Mouse (Mus musculus): Measurements from ENCODE around the gene Mxi1. TPM values are rescaled to one million over a fixed set of nuclear protein-coding genes. Genes with fewer than 3 reads are reported as not detected.

The Mxi1 gene
- polyA plus RNA-seq, 1 experiment from 2014 or later: 56.4 TPM

DNA sequence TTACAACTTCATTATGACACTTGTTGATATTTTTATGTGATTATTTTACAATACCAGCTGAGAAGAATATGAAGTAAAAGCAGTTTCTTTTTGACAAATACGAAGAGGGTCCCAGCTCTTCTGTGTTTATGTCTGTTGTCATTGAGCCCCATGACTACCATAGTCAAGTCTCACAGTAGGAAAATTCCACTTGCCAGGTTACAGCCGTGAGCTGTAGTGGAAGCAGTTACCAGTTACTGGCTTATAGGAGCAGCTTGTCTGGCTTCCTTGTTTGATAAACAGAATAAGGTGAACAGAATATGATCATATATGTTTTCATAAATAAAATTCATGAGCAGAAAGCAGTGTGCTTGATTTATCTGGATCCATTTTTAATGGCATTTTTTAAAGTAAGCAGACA, 54.2 kb downstream of the Mxi1 start:
- Histone ChIP-seq H3K4me3 (ENCODE audit: low read depth, low read length) (no peak overlapping the region), H3K27ac (ENCODE audit: low read depth, low read length) (no peak overlapping the region), H3K9ac (ENCODE audit: low read length) (no peak overlapping the region), H3K27me3 (ENCODE audit: control insufficient read depth, insufficient read depth, low read length) (no peaks in the 10 kb centered on the region), H3K4me2 (ENCODE audit: low read depth) (no peak overlapping the region), H3K36me3 (ENCODE audit: control insufficient read depth, insufficient read depth, low read length) (no peaks in the 10 kb centered on the region), H3K4me1 (ENCODE audit: control insufficient read depth, insufficient read depth, low read length) (0 out of 2 replicates have a peak, but pooled peaks cover 4% of the 10 kb centered on the region), H3K9me3 (ENCODE audit: control insufficient read depth, low read length) (no peaks in the 10 kb centered on the region)
- ATAC-seq (ENCODE audit: insufficient read depth, low FRiP score, low TSS enrichment) (no peak), DNase-seq (ENCODE audit: low spot score) (no peak)
- WGBS: 82% methylated on average over 2 of the region's 2 CpGs

DNA sequence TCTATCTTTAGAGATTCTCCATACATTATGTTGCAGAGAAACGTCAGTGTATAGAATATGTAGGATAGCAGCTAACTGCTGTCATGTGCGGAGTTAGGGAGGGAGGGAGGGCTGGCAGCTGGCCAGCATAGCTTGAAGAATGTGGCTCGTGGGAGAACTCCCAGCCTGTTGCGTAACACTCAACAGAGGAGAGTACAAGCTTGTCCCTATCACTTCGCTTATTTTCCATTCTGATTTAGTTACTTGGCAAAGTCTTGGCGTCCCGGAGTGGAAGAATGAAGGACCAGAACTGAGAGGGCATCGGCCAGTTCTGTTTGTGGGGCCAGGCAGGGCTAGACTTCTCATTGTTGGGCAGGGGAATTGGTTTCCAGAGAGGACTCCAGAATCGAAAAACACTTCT, 54.6 kb downstream of the Mxi1 start:
- Histone ChIP-seq H3K9ac (ENCODE audit: low read length) (no peak overlapping the region), H3K27me3 (ENCODE audit: control insufficient read depth, insufficient read depth, low read length) (no peaks in the 10 kb centered on the region), H3K4me3 (ENCODE audit: low read depth, low read length) (no peak overlapping the region), H3K9me3 (ENCODE audit: control insufficient read depth, low read length) (no peaks in the 10 kb centered on the region), H3K4me1 (ENCODE audit: control insufficient read depth, insufficient read depth, low read length) (0 out of 2 replicates have a peak, but pooled peaks cover 4% of the 10 kb centered on the region), H3K36me3 (ENCODE audit: control insufficient read depth, insufficient read depth, low read length) (no peaks in the 10 kb centered on the region), H3K27ac (ENCODE audit: low read depth, low read length) (no peak overlapping the region), H3K4me2 (ENCODE audit: low read depth) (no peak overlapping the region)
- ATAC-seq (ENCODE audit: insufficient read depth, low FRiP score, low TSS enrichment) (no peak), DNase-seq (ENCODE audit: low spot score) (peak; percentile 65)
- WGBS: 59% methylated on average over 9 of the region's 9 CpGs

- no peak overlapping the region for H3K4me2 ChIP-seq (ENCODE audit: low read depth)
- H3K36me3 ChIP-seq (ENCODE audit: control insufficient read depth, insufficient read depth, low read length): no peaks in the 10 kb centered on the region
- H3K9me3 ChIP-seq (ENCODE audit: control insufficient read depth, low read length): no peaks in the 10 kb centered on the region
- H3K4me3 ChIP-seq (ENCODE audit: low read depth, low read length): no peak overlapping the region
- 0 out of 2 replicates have a peak, but pooled peaks cover 4% of the 10 kb centered on the region for H3K4me1 ChIP-seq (ENCODE audit: control insufficient read depth, insufficient read depth, low read length)
- H3K27me3 ChIP-seq (ENCODE audit: control insufficient read depth, insufficient read depth, low read length): no peaks in the 10 kb centered on the region
- DNase-seq (ENCODE audit: low spot score) (no peak), ATAC-seq (ENCODE audit: insufficient read depth, low FRiP score, low TSS enrichment) (no peak)
- H3K27ac ChIP-seq (ENCODE audit: low read depth, low read length): no peak overlapping the region
- no peak overlapping the region for H3K9ac ChIP-seq (ENCODE audit: low read length)
- 87% methylated on average over 11 of the region's 11 CpGs for WGBS
These were observed 55.9 kb downstream of the Mxi1 start for GRCm38 (mm10) chr19:53366057-53366775.

GRCm38 (mm10) chr19:53366881-53367280, 56.6 kb downstream of the Mxi1 start:
- 78% methylated on average over 7 of the region's 7 CpGs for WGBS
- Histone ChIP-seq H3K27ac (ENCODE audit: low read depth, low read length) (no peak overlapping the region), H3K36me3 (ENCODE audit: control insufficient read depth, insufficient read depth, low read length) (no peaks in the 10 kb centered on the region), H3K4me2 (ENCODE audit: low read depth) (no peak overlapping the region), H3K4me3 (ENCODE audit: low read depth, low read length) (no peak overlapping the region), H3K9me3 (ENCODE audit: control insufficient read depth, low read length) (no peaks in the 10 kb centered on the region), H3K9ac (ENCODE audit: low read length) (no peak overlapping the region), H3K27me3 (ENCODE audit: control insufficient read depth, insufficient read depth, low read length) (no peaks in the 10 kb centered on the region), H3K4me1 (ENCODE audit: control insufficient read depth, insufficient read depth, low read length) (0 out of 2 replicates have a peak, but pooled peaks cover 4% of the 10 kb centered on the region)
- ATAC-seq (ENCODE audit: insufficient read depth, low FRiP score, low TSS enrichment) (no peak), DNase-seq (ENCODE audit: low spot score) (no peak)

DNA sequence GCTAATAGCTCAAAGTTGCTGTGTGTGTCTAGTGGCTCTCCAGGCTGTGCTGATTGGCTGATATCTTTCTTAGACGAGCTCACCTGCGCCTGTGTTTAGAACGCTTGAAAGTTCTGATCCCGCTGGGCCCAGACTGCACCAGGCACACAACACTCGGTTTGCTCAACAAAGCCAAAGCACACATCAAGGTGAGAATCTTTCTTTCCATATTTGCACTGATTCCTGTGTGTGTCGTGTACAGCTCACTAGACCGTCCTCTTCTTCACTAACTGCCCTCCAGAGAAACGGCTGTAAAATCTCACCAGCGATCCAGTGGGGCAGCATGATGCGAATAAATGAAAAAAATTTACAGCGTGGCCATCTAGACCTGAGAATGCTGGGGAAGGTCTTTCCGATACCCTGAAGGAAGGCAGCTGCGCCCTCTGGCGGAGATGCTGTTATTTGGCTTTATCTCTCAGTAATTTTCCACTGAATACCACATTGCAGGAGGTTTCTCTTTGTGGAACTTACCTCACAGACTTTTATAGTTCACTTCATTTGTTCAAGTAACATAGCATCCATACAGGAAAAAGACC, 59.2 kb downstream of the Mxi1 start:
- Histone ChIP-seq H3K9ac (ENCODE audit: low read length) (no peak overlapping the region), H3K9me3 (ENCODE audit: control insufficient read depth, low read length) (no peaks in the 10 kb centered on the region), H3K36me3 (ENCODE audit: control insufficient read depth, insufficient read depth, low read length) (peaks cover 3% of the 10 kb centered on the region; the same call in 1 of the 2 replicates), H3K27ac (ENCODE audit: low read depth, low read length) (no peak overlapping the region), H3K4me2 (ENCODE audit: low read depth) (no peak overlapping the region), H3K27me3 (ENCODE audit: control insufficient read depth, insufficient read depth, low read length) (no peaks in the 10 kb centered on the region), H3K4me1 (ENCODE audit: control insufficient read depth, insufficient read depth, low read length) (0 out of 2 replicates have a peak, but pooled peaks cover 4% of the 10 kb centered on the region), H3K4me3 (ENCODE audit: low read depth, low read length) (no peak overlapping the region)
- ATAC-seq (ENCODE audit: insufficient read depth, low FRiP score, low TSS enrichment) (0 out of 2 replicates have a peak, but pooled peaks have one; percentile 14), DNase-seq (ENCODE audit: low spot score) (peak; percentile 83)
- WGBS: 37% methylated on average over 14 of the region's 14 CpGs

DNA sequence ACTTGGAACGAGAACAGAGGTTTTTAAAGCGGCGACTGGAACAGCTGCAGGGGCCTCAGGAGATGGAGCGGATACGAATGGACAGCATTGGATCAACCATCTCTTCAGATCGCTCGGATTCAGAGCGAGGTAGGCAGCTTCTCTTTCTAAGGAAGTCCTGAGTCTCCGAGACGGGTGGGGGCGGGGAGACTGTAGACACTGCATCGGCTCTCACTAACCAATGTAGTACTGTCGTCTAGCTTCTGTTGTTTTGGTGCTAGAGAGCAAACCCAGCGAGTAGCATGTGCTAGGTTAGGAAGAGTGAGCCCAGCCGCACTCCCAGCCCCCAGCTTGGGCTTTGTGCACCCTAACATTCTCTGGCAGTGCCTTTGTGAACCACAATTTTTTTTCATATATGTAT, 59.9 kb downstream of the Mxi1 start:
- Histone ChIP-seq H3K4me2 (ENCODE audit: low read depth) (no peak overlapping the region), H3K9ac (ENCODE audit: low read length) (no peak overlapping the region), H3K27ac (ENCODE audit: low read depth, low read length) (no peak overlapping the region), H3K4me1 (ENCODE audit: control insufficient read depth, insufficient read depth, low read length) (no peaks in the 10 kb centered on the region), H3K4me3 (ENCODE audit: low read depth, low read length) (no peak overlapping the region), H3K27me3 (ENCODE audit: control insufficient read depth, insufficient read depth, low read length) (no peaks in the 10 kb centered on the region), H3K36me3 (ENCODE audit: control insufficient read depth, insufficient read depth, low read length) (peaks cover 3% of the 10 kb centered on the region; the same call in 1 of the 2 replicates), H3K9me3 (ENCODE audit: control insufficient read depth, low read length) (no peaks in the 10 kb centered on the region)
- 86% methylated on average over 15 of the region's 15 CpGs for WGBS
- ATAC-seq (ENCODE audit: insufficient read depth, low FRiP score, low TSS enrichment) (no peak), DNase-seq (ENCODE audit: low spot score) (no peak)

- no peaks in the 10 kb centered on the region for H3K9me3 ChIP-seq (ENCODE audit: control insufficient read depth, low read length)
- 92% methylated on average over 13 of the region's 13 CpGs for WGBS
- H3K9ac ChIP-seq (ENCODE audit: low read length): no peak within 1 kb of the TSS
- no peak within 1 kb of the TSS for H3K4me3 ChIP-seq (ENCODE audit: low read depth, low read length)
- no peak within 1 kb of the TSS for H3K4me2 ChIP-seq (ENCODE audit: low read depth)
- H3K4me1 ChIP-seq (ENCODE audit: control insufficient read depth, insufficient read depth, low read length): no peaks in the 10 kb centered on the region
- H3K36me3 ChIP-seq (ENCODE audit: control insufficient read depth, insufficient read depth, low read length): peaks cover 3% of the 10 kb centered on the region; the same call in 1 of the 2 replicates
- no peak for DNase-seq (ENCODE audit: low spot score)
- no peak for ATAC-seq (ENCODE audit: insufficient read depth, low FRiP score, low TSS enrichment)
- H3K27ac ChIP-seq (ENCODE audit: low read depth, low read length): no peak within 1 kb of the TSS
- H3K27me3 ChIP-seq (ENCODE audit: control insufficient read depth, insufficient read depth, low read length): no peaks in the 10 kb centered on the region
These were observed 61.3 kb downstream of the Mxi1 start, which contains the start of gene Gm10197 for GRCm38 (mm10) chr19:53371666-53372065. Gene Gm10197 (minus strand): TSS chr19:53371766.

DNA sequence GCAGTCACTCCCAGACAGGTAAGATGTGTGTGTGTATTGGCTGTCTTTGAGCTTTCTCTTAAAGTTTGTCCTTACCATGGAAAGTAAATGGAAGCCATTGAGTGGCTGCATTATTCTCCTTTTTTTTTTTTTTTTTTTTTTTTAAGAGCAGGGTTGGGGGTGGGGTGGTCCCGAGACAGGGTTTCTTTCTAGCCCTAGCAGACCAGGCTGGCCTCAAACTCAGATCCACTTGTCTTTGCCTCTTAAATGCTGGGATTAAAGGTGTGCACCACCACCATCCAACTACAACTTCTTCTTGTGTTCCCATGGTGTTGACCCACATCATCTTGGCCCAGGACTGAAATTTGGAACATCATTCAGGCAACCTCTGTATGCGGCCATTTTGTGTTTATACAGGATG, 63.3 kb downstream of the Mxi1 start:
- H3K36me3 ChIP-seq (ENCODE audit: control insufficient read depth, insufficient read depth, low read length): peaks cover 3% of the 10 kb centered on the region; the same call in 1 of the 2 replicates
- 96% methylated on average over 2 of the region's 2 CpGs for WGBS
- H3K4me1 ChIP-seq (ENCODE audit: control insufficient read depth, insufficient read depth, low read length): no peaks in the 10 kb centered on the region
- no peak overlapping the region for H3K27ac ChIP-seq (ENCODE audit: low read depth, low read length)
- DNase-seq (ENCODE audit: low spot score) (no peak), ATAC-seq (ENCODE audit: insufficient read depth, low FRiP score, low TSS enrichment) (no peak)
- no peak overlapping the region for H3K4me2 ChIP-seq (ENCODE audit: low read depth)
- H3K4me3 ChIP-seq (ENCODE audit: low read depth, low read length): no peak overlapping the region
- H3K9me3 ChIP-seq (ENCODE audit: control insufficient read depth, low read length): no peaks in the 10 kb centered on the region
- no peak overlapping the region for H3K9ac ChIP-seq (ENCODE audit: low read length)
- no peaks in the 10 kb centered on the region for H3K27me3 ChIP-seq (ENCODE audit: control insufficient read depth, insufficient read depth, low read length)

GRCm38 (mm10) chr19:53375299-53375698, 65.0 kb downstream of the Mxi1 start:
- ATAC-seq (ENCODE audit: insufficient read depth, low FRiP score, low TSS enrichment) (no peak), DNase-seq (ENCODE audit: low spot score) (no peak)
- Histone ChIP-seq H3K36me3 (ENCODE audit: control insufficient read depth, insufficient read depth, low read length) (peaks cover 3% of the 10 kb centered on the region; the same call in 1 of the 2 replicates), H3K27ac (ENCODE audit: low read depth, low read length) (no peak overlapping the region), H3K4me1 (ENCODE audit: control insufficient read depth, insufficient read depth, low read length) (no peaks in the 10 kb centered on the region), H3K9ac (ENCODE audit: low read length) (no peak overlapping the region), H3K27me3 (ENCODE audit: control insufficient read depth, insufficient read depth, low read length) (no peaks in the 10 kb centered on the region), H3K4me3 (ENCODE audit: low read depth, low read length) (no peak overlapping the region), H3K4me2 (ENCODE audit: low read depth) (no peak overlapping the region), H3K9me3 (ENCODE audit: control insufficient read depth, low read length) (no peaks in the 10 kb centered on the region)
- 91% methylated on average over 6 of the region's 6 CpGs for WGBS

All from neural tube, embryonic 11.5 days (tissue).